Mouse (Mus musculus): ENCODE results near the gene Uri1. TPM values are rescaled to one million over a fixed set of nuclear protein-coding genes. Genes with fewer than 3 reads are reported as not detected.
A peak's percentile ranks its signal among the peaks of the same experiment; 100 is the strongest.

Gene Uri1
- total and polyA plus RNA-seq, 3 experiments, result 5.8 to 19.9 (median 15.1) TPM

DNA sequence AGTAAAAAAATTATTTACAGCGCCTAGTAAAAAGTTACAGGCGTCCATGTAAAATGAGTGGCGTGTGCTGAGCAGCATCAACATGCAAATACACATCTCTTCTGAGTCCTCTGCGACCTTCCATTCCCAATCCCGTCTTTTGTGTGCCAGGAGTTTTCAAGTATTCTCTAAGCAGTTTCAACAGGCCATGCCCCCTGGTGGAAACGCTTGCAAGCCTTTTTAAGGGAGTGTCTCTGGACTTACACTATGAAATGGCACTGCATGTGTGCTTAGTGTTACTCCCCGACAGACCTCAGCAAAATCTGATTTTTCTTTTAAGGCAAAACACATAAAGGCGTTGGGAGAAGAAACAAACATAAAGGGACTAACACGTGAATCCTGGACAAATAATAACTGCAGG lies 50.8 kb downstream of the Uri1 start:
- H3K4me3 ChIP-seq, result no peak overlapping the region
- no peaks in the 10 kb centered on the region; the same call in 1 of the 2 replicates for H3K4me1 ChIP-seq (ENCODE audit: control insufficient read depth, insufficient read depth, low read length)
- H3K9ac ChIP-seq (ENCODE audit: low read depth, low read length), result no peak overlapping the region
- no peaks in the 10 kb centered on the region; the same call in 1 of the 2 replicates for H3K36me3 ChIP-seq (ENCODE audit: control insufficient read depth, insufficient read depth, low read length)
- intact Hi-C loops (cut with DNase I), result no loop called here
- DNase-seq, result no peak
- H3K27ac ChIP-seq, result no peak overlapping the region
- no peaks in the 10 kb centered on the region for H3K27me3 ChIP-seq (ENCODE audit: control insufficient read depth, insufficient read depth, low read length)
- WGBS, result 77% methylated on average over 9 of the region's 9 CpGs
- TF ChIP-seq EP300 (IDR thresholded peaks at IDR 0.05; ENCODE audit: insufficient read depth, low read depth, low read length) (no peak), CTCF (IDR thresholded peaks at IDR 0.05) (0 out of 2 replicates have a peak, but pooled peaks have one; percentile 14), POLR2A (IDR thresholded peaks at IDR 0.05; ENCODE audit: insufficient read depth, low read depth, low read length) (no peak)
- H3K79me2 ChIP-seq (replicated peaks; ENCODE audit: control insufficient read depth, insufficient read depth, low read length), result no peaks in the 10 kb centered on the region

DNA sequence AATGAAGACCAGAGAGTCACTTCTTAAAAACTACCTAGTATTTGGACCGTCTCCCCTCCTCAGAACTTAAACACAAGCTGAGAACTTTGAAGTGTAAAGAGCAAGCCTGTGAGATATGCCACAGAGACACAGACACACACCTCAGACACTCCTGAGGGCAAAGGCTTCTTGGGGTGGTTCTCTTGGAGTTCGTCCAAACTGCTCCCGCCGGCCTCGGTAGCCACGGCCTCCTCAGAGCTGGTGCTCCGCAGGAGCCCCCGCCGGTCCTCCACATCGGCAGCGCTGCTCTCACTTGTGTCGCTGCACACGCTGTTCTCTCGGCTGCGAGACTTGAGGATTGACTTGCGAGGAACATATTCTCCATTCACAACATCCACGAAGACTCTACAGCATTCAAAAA lies 61.0 kb downstream of the Uri1 start:
- Histone ChIP-seq H3K36me3 (ENCODE audit: control insufficient read depth, insufficient read depth, low read length) (peaks cover 5% of the 10 kb centered on the region), H3K9ac (ENCODE audit: low read depth, low read length) (no peak overlapping the region), H3K79me2 (replicated peaks; ENCODE audit: control insufficient read depth, insufficient read depth, low read length) (no peaks in the 10 kb centered on the region), H3K27me3 (ENCODE audit: control insufficient read depth, insufficient read depth, low read length) (no peaks in the 10 kb centered on the region), H3K4me1 (ENCODE audit: control insufficient read depth, insufficient read depth, low read length) (no peaks in the 10 kb centered on the region), H3K4me3 (no peak overlapping the region), H3K27ac (no peak overlapping the region)
- no peak for TF ChIP-seq EP300 (IDR thresholded peaks at IDR 0.05; ENCODE audit: insufficient read depth, low read depth, low read length)
- no peak for TF ChIP-seq POLR2A (IDR thresholded peaks at IDR 0.05; ENCODE audit: insufficient read depth, low read depth, low read length)
- TF ChIP-seq CTCF (IDR thresholded peaks at IDR 0.05), result no peak
- DNase-seq, result no peak
- intact Hi-C loops (cut with DNase I), result no loop called here
- WGBS, result 91% methylated on average over 17 of the region's 17 CpGs

DNA sequence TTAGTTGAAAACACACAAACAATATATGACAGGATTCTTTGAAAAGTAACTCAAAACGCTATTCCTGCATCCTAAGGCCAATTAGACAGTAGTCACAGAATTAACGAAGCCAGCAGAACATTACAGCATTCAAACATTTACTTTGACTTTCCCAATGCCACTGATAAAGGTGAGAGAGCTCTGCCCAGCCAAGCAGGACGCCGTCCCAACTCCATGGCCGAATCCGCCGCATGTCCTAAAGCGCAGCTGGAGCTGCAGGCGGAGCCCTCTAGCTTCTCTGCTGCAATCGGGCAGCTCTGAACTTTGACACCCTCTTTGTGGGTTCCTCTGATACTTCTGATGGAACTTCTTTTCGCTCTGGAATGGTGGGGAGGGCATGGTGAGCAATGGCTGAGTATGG lies 62.1 kb downstream of the Uri1 start:
- Histone ChIP-seq H3K36me3 (ENCODE audit: control insufficient read depth, insufficient read depth, low read length) (peaks cover 5% of the 10 kb centered on the region), H3K9ac (ENCODE audit: low read depth, low read length) (no peak overlapping the region), H3K4me1 (ENCODE audit: control insufficient read depth, insufficient read depth, low read length) (no peaks in the 10 kb centered on the region), H3K27ac (no peak overlapping the region), H3K27me3 (ENCODE audit: control insufficient read depth, insufficient read depth, low read length) (no peaks in the 10 kb centered on the region), H3K4me3 (no peak overlapping the region), H3K79me2 (replicated peaks; ENCODE audit: control insufficient read depth, insufficient read depth, low read length) (no peaks in the 10 kb centered on the region)
- intact Hi-C loops (cut with DNase I), result no loop called here
- no peak for TF ChIP-seq POLR2A (IDR thresholded peaks at IDR 0.05; ENCODE audit: insufficient read depth, low read depth, low read length)
- TF ChIP-seq CTCF (IDR thresholded peaks at IDR 0.05), result no peak
- no peak for TF ChIP-seq EP300 (IDR thresholded peaks at IDR 0.05; ENCODE audit: insufficient read depth, low read depth, low read length)
- WGBS, result 96% methylated on average over 11 of the region's 11 CpGs
- no peak for DNase-seq

DNA sequence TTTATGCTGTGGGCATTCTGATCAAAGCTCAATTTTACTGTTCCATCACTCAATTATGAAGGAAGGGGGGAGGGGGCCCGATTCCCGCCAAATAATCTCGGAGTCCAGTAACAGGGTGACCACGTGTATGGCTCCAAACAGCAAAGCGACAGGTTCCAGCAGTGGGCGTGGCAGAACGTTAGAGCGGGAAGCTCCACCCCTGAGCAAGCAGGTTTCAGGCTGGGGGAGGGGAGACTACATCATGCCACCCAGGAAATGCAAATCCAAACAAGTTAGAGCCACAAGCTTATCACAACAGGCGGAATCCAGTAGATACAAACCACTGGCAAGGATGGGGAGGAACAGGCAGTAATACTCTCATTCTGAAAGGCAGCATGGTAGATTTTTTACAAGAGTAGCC lies 71.5 kb downstream of the Uri1 start:
- WGBS, result 83% methylated on average over 9 of the region's 9 CpGs
- H3K4me3 ChIP-seq, result no peak overlapping the region
- no peaks in the 10 kb centered on the region for H3K27me3 ChIP-seq (ENCODE audit: control insufficient read depth, insufficient read depth, low read length)
- H3K9ac ChIP-seq (ENCODE audit: low read depth, low read length), result no peak overlapping the region
- no peaks in the 10 kb centered on the region for H3K79me2 ChIP-seq (replicated peaks; ENCODE audit: control insufficient read depth, insufficient read depth, low read length)
- H3K36me3 ChIP-seq (ENCODE audit: control insufficient read depth, insufficient read depth, low read length), result no peaks in the 10 kb centered on the region
- DNase-seq, result no peak
- no peaks in the 10 kb centered on the region for H3K4me1 ChIP-seq (ENCODE audit: control insufficient read depth, insufficient read depth, low read length)
- no peak overlapping the region for H3K27ac ChIP-seq
- TF ChIP-seq POLR2A (IDR thresholded peaks at IDR 0.05; ENCODE audit: insufficient read depth, low read depth, low read length), result no peak
- TF ChIP-seq CTCF (IDR thresholded peaks at IDR 0.05), result no peak
- no peak for TF ChIP-seq EP300 (IDR thresholded peaks at IDR 0.05; ENCODE audit: insufficient read depth, low read depth, low read length)
- intact Hi-C loops (cut with DNase I), result no loop called here

DNA sequence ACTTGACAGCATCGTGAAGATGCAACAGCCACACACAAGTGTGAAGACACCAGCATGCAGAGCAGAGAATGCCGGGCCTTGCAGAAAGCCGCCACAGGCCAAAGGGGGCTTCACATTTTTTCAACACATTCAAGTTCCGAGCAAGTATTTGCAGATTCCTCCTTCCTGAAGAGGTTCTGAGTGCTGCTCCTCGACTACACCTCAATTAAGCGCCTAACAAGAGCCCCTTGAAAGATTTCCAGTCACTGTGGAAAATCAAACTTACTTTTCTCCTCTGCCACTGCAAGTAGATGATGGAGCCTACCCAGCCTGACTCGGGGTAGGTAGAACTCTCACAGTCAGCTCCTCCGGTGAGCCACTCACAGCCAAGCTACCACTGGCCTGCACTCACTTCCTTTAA lies 86.9 kb downstream of the Uri1 start:
- Histone ChIP-seq H3K4me3 (no peak overlapping the region), H3K27me3 (ENCODE audit: control insufficient read depth, insufficient read depth, low read length) (no peaks in the 10 kb centered on the region), H3K4me1 (ENCODE audit: control insufficient read depth, insufficient read depth, low read length) (no peaks in the 10 kb centered on the region), H3K36me3 (ENCODE audit: control insufficient read depth, insufficient read depth, low read length) (no peaks in the 10 kb centered on the region), H3K79me2 (replicated peaks; ENCODE audit: control insufficient read depth, insufficient read depth, low read length) (no peaks in the 10 kb centered on the region), H3K9ac (ENCODE audit: low read depth, low read length) (no peak overlapping the region), H3K27ac (no peak overlapping the region)
- WGBS, result 79% methylated on average over 8 of the region's 8 CpGs
- TF ChIP-seq CTCF (IDR thresholded peaks at IDR 0.05), result no peak
- TF ChIP-seq POLR2A (IDR thresholded peaks at IDR 0.05; ENCODE audit: insufficient read depth, low read depth, low read length), result no peak
- TF ChIP-seq EP300 (IDR thresholded peaks at IDR 0.05; ENCODE audit: insufficient read depth, low read depth, low read length), result no peak
- no peak for DNase-seq
- intact Hi-C loops (cut with DNase I), result loop anchor here (5.0 kb wide), 1 partner anchor 164 kb away; the partner anchor contains the start of gene Zfp536

DNA sequence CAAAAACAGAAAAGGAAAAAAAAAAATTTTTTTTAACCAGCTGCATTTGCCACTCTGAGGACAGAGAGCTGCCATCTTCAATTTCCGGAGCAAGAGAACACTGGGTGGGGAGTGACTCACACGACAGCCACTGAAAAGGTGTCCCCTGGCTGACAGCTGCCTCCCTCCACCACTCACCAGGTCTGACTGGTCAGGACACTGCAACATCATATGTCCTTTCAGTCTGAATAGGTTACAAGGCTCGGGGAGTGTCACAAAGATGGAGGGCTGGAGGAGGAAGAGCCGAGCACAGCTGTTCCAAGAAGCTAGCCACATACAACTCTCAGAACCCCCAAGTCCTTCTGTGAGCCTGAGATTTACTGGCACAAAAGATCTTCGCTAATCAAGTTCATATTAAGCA lies 87.6 kb downstream of the Uri1 start:
- intact Hi-C loops (cut with DNase I), result loop anchor here (1.0 to 5.0 kb wide), 2 partner anchors 163 to 561 kb away; partner anchors contain the start of gene Zfp536
- 73% methylated on average over 5 of the region's 5 CpGs for WGBS
- Histone ChIP-seq H3K4me3 (no peak overlapping the region), H3K36me3 (ENCODE audit: control insufficient read depth, insufficient read depth, low read length) (no peaks in the 10 kb centered on the region), H3K9ac (ENCODE audit: low read depth, low read length) (no peak overlapping the region), H3K4me1 (ENCODE audit: control insufficient read depth, insufficient read depth, low read length) (no peaks in the 10 kb centered on the region), H3K79me2 (replicated peaks; ENCODE audit: control insufficient read depth, insufficient read depth, low read length) (no peaks in the 10 kb centered on the region), H3K27me3 (ENCODE audit: control insufficient read depth, insufficient read depth, low read length) (no peaks in the 10 kb centered on the region), H3K27ac (no peak overlapping the region)
- no peak for DNase-seq
- no peak for TF ChIP-seq EP300 (IDR thresholded peaks at IDR 0.05; ENCODE audit: insufficient read depth, low read depth, low read length)
- no peak for TF ChIP-seq CTCF (IDR thresholded peaks at IDR 0.05)
- no peak for TF ChIP-seq POLR2A (IDR thresholded peaks at IDR 0.05; ENCODE audit: insufficient read depth, low read depth, low read length)
